Mouse (Mus musculus) embryonic fibroblast, embryonic 13.5 days (primary cell): Measurements from ENCODE around the gene Tmem199.

Experiments
- CTCF ChIP-seq: IDR thresholded peaks from 2 replicates; pipeline ENCODE4 v1.5.1; 2011; ENCODE audit warnings: mild to moderate bottlenecking, control low read depth, low read length, moderate library complexity, borderline replicate concordance; ENCODE audit not compliant: insufficient read depth
- POLR2A ChIP-seq: IDR thresholded peaks from 2 replicates; pipeline ENCODE4 v1.6.1; 2011; ENCODE audit warnings: low read depth, mild to moderate bottlenecking, control low read depth, low read length, moderate library complexity

DNA sequence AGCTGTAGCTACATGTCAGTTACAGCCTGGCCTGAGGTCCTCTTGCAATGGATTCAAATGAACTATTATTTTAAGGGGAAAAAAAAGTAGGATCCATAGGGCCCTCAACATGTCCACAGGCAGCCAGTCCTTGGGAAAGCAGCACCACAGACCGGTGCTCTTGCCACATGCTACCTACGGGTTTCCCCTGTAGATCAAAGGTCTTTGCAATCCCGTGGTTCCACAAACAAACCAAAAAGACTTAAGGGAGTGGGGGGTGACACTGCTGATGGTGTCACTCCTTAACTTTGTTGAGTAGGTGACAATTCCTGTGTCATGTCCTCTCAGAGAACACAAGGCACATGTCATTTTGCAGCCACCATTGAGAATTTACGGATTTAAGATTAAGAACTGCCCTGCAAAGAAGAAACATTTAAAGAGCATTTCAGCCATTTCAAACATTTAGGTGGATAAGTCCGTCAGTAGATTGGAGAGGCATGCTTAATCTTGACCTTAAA lies 37.6 kb upstream of the Tmem199 start:
- TF ChIP-seq CTCF (no peak), POLR2A (no peak)
